Mouse (Mus musculus): ENCODE measurements around the gene Bckdk. TPM values are rescaled to one million over a fixed set of nuclear protein-coding genes. Genes with fewer than 3 reads are reported as not detected.

Bckdk gene
- polyA plus RNA-seq, 1 experiment from 2014 or later: 96.5 TPM

- H3K4me3 ChIP-seq (ENCODE audit: low read depth, low read length): no peak overlapping the region
- H3K9me3 ChIP-seq (ENCODE audit: control insufficient read depth, low read length): no peaks in the 10 kb centered on the region
- WGBS: 86% methylated on average over 6 of the region's 6 CpGs
- no peak for ATAC-seq (ENCODE audit: low FRiP score)
- no peaks in the 10 kb centered on the region for H3K36me3 ChIP-seq (ENCODE audit: control insufficient read depth, insufficient read depth, low read length)
- H3K27ac ChIP-seq (ENCODE audit: low read depth, low read length): no peak overlapping the region
- H3K9ac ChIP-seq (ENCODE audit: low read depth, low read length): no peak overlapping the region
- H3K27me3 ChIP-seq (ENCODE audit: control insufficient read depth, insufficient read depth, low read length): no peaks in the 10 kb centered on the region
- H3K4me1 ChIP-seq (replicated peaks; ENCODE audit: control insufficient read depth, insufficient read depth, low read length): no peaks in the 10 kb centered on the region
- no peak for DNase-seq (ENCODE audit: low spot score)
- H3K4me2 ChIP-seq (replicated peaks; ENCODE audit: low read depth, low read length): no peak overlapping the region
These were observed 18.8 kb downstream of the Bckdk start for GRCm38 (mm10) chr7:127922451-127923275.

DNA sequence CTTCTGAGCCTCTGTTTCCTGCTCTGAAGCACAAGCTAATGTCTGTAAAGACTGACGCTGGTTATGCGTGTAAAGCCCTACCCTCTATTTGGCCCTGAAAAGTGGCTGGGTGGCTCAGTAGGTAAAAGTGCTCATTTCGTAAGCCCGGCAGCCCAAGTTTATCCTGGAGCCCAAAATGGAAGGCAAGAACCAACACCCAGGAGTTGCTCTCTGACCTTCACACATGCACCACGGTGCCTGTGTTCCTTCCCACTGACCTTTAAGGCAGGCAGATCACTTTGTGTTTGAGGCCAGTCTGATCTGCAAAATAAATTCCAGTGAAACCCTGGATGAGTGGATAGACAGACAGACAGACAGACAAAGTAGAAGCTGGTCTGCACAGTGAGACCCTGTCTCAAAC, 19.8 kb downstream of the Bckdk start:
- Histone ChIP-seq H3K27me3 (ENCODE audit: control insufficient read depth, insufficient read depth, low read length) (peaks cover 3% of the 10 kb centered on the region), H3K9me3 (ENCODE audit: control insufficient read depth, low read length) (no peaks in the 10 kb centered on the region), H3K4me3 (ENCODE audit: low read depth, low read length) (no peak overlapping the region), H3K4me1 (replicated peaks; ENCODE audit: control insufficient read depth, insufficient read depth, low read length) (no peaks in the 10 kb centered on the region), H3K27ac (ENCODE audit: low read depth, low read length) (no peak overlapping the region), H3K9ac (ENCODE audit: low read depth, low read length) (no peak overlapping the region), H3K4me2 (replicated peaks; ENCODE audit: low read depth, low read length) (no peak overlapping the region), H3K36me3 (ENCODE audit: control insufficient read depth, insufficient read depth, low read length) (no peaks in the 10 kb centered on the region)
- ATAC-seq (ENCODE audit: low FRiP score): no peak
- DNase-seq (ENCODE audit: low spot score): no peak
- 91% methylated on average over 5 of the region's 5 CpGs for WGBS

- peaks cover 11% of the 10 kb centered on the region for H3K27me3 ChIP-seq (ENCODE audit: control insufficient read depth, insufficient read depth, low read length)
- no peaks in the 10 kb centered on the region; the same call in 1 of the 2 replicates for H3K4me1 ChIP-seq (replicated peaks; ENCODE audit: control insufficient read depth, insufficient read depth, low read length)
- 75% methylated on average over 5 of the region's 5 CpGs for WGBS
- ATAC-seq (ENCODE audit: low FRiP score): no peak
- H3K27ac ChIP-seq (ENCODE audit: low read depth, low read length): no peak overlapping the region
- H3K4me2 ChIP-seq (replicated peaks; ENCODE audit: low read depth, low read length): no peak overlapping the region
- DNase-seq (ENCODE audit: low spot score): no peak
- no peak overlapping the region for H3K9ac ChIP-seq (ENCODE audit: low read depth, low read length)
- no peak overlapping the region for H3K4me3 ChIP-seq (ENCODE audit: low read depth, low read length)
- no peaks in the 10 kb centered on the region for H3K9me3 ChIP-seq (ENCODE audit: control insufficient read depth, low read length)
- no peaks in the 10 kb centered on the region for H3K36me3 ChIP-seq (ENCODE audit: control insufficient read depth, insufficient read depth, low read length)
These were observed 21.4 kb downstream of the Bckdk start for GRCm38 (mm10) chr7:127925252-127925651.

- H3K4me3 ChIP-seq (ENCODE audit: low read depth, low read length): no peak overlapping the region
- no peaks in the 10 kb centered on the region; the same call in 1 of the 2 replicates for H3K4me1 ChIP-seq (replicated peaks; ENCODE audit: control insufficient read depth, insufficient read depth, low read length)
- DNase-seq (ENCODE audit: low spot score): no peak
- WGBS: 94% methylated on average over 8 of the region's 8 CpGs
- H3K9ac ChIP-seq (ENCODE audit: low read depth, low read length): no peak overlapping the region
- no peak overlapping the region for H3K27ac ChIP-seq (ENCODE audit: low read depth, low read length)
- H3K36me3 ChIP-seq (ENCODE audit: control insufficient read depth, insufficient read depth, low read length): no peaks in the 10 kb centered on the region
- H3K4me2 ChIP-seq (replicated peaks; ENCODE audit: low read depth, low read length): no peak overlapping the region
- H3K9me3 ChIP-seq (ENCODE audit: control insufficient read depth, low read length): no peaks in the 10 kb centered on the region
- H3K27me3 ChIP-seq (ENCODE audit: control insufficient read depth, insufficient read depth, low read length): peaks cover 12% of the 10 kb centered on the region
- no peak for ATAC-seq (ENCODE audit: low FRiP score)
These were observed 22.2 kb downstream of the Bckdk start for GRCm38 (mm10) chr7:127926066-127926465.

DNA sequence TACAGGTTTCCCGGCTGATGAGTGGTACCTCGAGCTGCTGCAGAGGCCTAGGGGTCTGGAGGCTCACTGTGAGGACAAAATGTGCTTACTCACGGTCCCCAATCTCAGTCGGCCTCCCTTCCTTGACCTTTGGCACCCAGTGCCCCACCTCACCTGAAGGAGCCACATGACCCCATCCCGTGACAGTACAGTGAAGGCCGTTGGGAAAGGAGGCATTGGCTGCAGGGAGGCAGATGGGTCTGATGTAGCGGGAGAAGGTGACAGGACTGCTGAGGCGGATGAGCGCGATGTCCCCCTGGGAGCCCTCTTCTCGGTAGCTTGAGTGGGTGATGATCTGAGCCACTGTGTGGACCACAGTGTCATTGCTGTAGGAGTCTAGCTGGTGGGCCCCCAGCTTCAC, 23.0 kb downstream of the Bckdk start:
- Histone ChIP-seq H3K36me3 (ENCODE audit: control insufficient read depth, insufficient read depth, low read length) (no peaks in the 10 kb centered on the region), H3K4me3 (ENCODE audit: low read depth, low read length) (no peak overlapping the region), H3K9ac (ENCODE audit: low read depth, low read length) (no peak overlapping the region), H3K27me3 (ENCODE audit: control insufficient read depth, insufficient read depth, low read length) (peaks cover 12% of the 10 kb centered on the region), H3K4me2 (replicated peaks; ENCODE audit: low read depth, low read length) (no peak overlapping the region), H3K4me1 (replicated peaks; ENCODE audit: control insufficient read depth, insufficient read depth, low read length) (no peaks in the 10 kb centered on the region; the same call in 1 of the 2 replicates), H3K9me3 (ENCODE audit: control insufficient read depth, low read length) (no peaks in the 10 kb centered on the region), H3K27ac (ENCODE audit: low read depth, low read length) (no peak overlapping the region)
- ATAC-seq (ENCODE audit: low FRiP score) (no peak), DNase-seq (ENCODE audit: low spot score) (no peak)
- 89% methylated on average over 11 of the region's 11 CpGs for WGBS

DNA sequence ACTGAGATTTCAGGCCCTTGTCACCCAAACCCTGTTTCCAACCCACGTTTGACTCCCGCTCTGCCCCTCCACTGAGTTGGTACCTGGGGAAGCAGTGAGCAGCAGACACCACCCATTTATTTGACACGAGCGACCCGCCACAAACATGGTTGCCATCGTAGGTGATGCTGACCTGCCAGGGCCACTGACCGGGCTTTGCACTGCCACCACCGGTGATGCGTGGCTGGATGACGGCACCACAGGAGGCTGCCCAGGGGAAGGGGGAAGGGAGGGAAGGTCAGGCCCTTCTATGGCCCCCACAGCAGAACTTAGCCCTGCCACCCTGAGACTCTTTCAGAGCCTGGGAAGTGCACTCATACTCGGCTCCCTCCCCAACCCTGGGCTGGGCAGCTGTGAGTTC, 23.8 kb downstream of the Bckdk start:
- ATAC-seq (ENCODE audit: low FRiP score) (no peak), DNase-seq (ENCODE audit: low spot score) (no peak)
- no peaks in the 10 kb centered on the region for H3K9me3 ChIP-seq (ENCODE audit: control insufficient read depth, low read length)
- no peaks in the 10 kb centered on the region for H3K36me3 ChIP-seq (ENCODE audit: control insufficient read depth, insufficient read depth, low read length)
- no peak overlapping the region for H3K4me3 ChIP-seq (ENCODE audit: low read depth, low read length)
- H3K27ac ChIP-seq (ENCODE audit: low read depth, low read length): no peak overlapping the region
- no peaks in the 10 kb centered on the region; the same call in 1 of the 2 replicates for H3K4me1 ChIP-seq (replicated peaks; ENCODE audit: control insufficient read depth, insufficient read depth, low read length)
- no peak overlapping the region for H3K4me2 ChIP-seq (replicated peaks; ENCODE audit: low read depth, low read length)
- H3K27me3 ChIP-seq (ENCODE audit: control insufficient read depth, insufficient read depth, low read length): peaks cover 12% of the 10 kb centered on the region
- 80% methylated on average over 11 of the region's 11 CpGs for WGBS
- H3K9ac ChIP-seq (ENCODE audit: low read depth, low read length): no peak overlapping the region

GRCm38 (mm10) chr7:127928596-127928995, 24.7 kb downstream of the Bckdk start:
- Histone ChIP-seq H3K4me2 (replicated peaks; ENCODE audit: low read depth, low read length) (no peak overlapping the region), H3K4me1 (replicated peaks; ENCODE audit: control insufficient read depth, insufficient read depth, low read length) (no peaks in the 10 kb centered on the region; the same call in 1 of the 2 replicates), H3K27ac (ENCODE audit: low read depth, low read length) (no peak overlapping the region), H3K9me3 (ENCODE audit: control insufficient read depth, low read length) (no peaks in the 10 kb centered on the region), H3K9ac (ENCODE audit: low read depth, low read length) (no peak overlapping the region), H3K4me3 (ENCODE audit: low read depth, low read length) (no peak overlapping the region), H3K27me3 (ENCODE audit: control insufficient read depth, insufficient read depth, low read length) (peaks cover 12% of the 10 kb centered on the region), H3K36me3 (ENCODE audit: control insufficient read depth, insufficient read depth, low read length) (no peaks in the 10 kb centered on the region)
- DNase-seq (ENCODE audit: low spot score): no peak
- ATAC-seq (ENCODE audit: low FRiP score): no peak
- WGBS: 52% methylated on average over 5 of the region's 5 CpGs

- Histone ChIP-seq H3K36me3 (ENCODE audit: control insufficient read depth, insufficient read depth, low read length) (no peaks in the 10 kb centered on the region), H3K4me1 (replicated peaks; ENCODE audit: control insufficient read depth, insufficient read depth, low read length) (no peaks in the 10 kb centered on the region; the same call in 1 of the 2 replicates), H3K4me2 (replicated peaks; ENCODE audit: low read depth, low read length) (no peak within 1 kb of the TSS), H3K9ac (ENCODE audit: low read depth, low read length) (no peak within 1 kb of the TSS), H3K9me3 (ENCODE audit: control insufficient read depth, low read length) (no peaks in the 10 kb centered on the region), H3K27ac (ENCODE audit: low read depth, low read length) (no peak within 1 kb of the TSS), H3K4me3 (ENCODE audit: low read depth, low read length) (peak within 1 kb of the TSS; percentile 14; the same call in 1 of the 2 replicates), H3K27me3 (ENCODE audit: control insufficient read depth, insufficient read depth, low read length) (peaks cover 12% of the 10 kb centered on the region)
- DNase-seq (ENCODE audit: low spot score) (no peak), ATAC-seq (ENCODE audit: low FRiP score) (no peak)
- 8% methylated on average over 6 of the region's 6 CpGs for WGBS
These were observed 26.0 kb downstream of the Bckdk start, which contains the start of gene Prss8 for GRCm38 (mm10) chr7:127929923-127930322. TSS of gene Prss8 (minus strand) at chr7:127930104.

DNA sequence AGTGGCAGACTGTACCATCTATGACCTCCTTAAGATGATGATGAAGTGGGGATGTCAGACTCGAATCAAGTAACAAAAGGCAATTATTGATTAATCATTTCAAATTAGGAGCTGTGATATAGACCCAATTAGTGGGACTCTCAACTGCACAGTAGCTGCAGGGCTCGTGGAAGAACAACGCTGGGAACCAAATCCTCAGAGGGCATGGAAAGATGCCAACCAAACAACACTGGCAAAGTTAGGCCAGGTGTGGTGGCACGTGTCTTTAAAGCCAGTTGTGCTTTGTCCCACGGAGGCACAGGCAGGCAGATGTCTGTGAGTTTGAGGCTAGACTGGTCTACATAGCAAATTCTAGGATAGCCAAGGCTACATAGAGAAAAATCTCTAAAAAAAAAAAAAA, 26.8 kb downstream of the Bckdk start:
- Histone ChIP-seq H3K4me2 (replicated peaks; ENCODE audit: low read depth, low read length) (no peak overlapping the region), H3K9ac (ENCODE audit: low read depth, low read length) (no peak overlapping the region), H3K27me3 (ENCODE audit: control insufficient read depth, insufficient read depth, low read length) (peaks cover 12% of the 10 kb centered on the region), H3K9me3 (ENCODE audit: control insufficient read depth, low read length) (no peaks in the 10 kb centered on the region), H3K4me3 (ENCODE audit: low read depth, low read length) (no peak overlapping the region), H3K27ac (ENCODE audit: low read depth, low read length) (no peak overlapping the region), H3K4me1 (replicated peaks; ENCODE audit: control insufficient read depth, insufficient read depth, low read length) (no peaks in the 10 kb centered on the region; the same call in 1 of the 2 replicates), H3K36me3 (ENCODE audit: control insufficient read depth, insufficient read depth, low read length) (no peaks in the 10 kb centered on the region)
- DNase-seq (ENCODE audit: low spot score): no peak
- WGBS: 86% methylated on average over 5 of the region's 5 CpGs
- no peak for ATAC-seq (ENCODE audit: low FRiP score)

All from hindbrain, embryonic 11.5 days (tissue).